Mouse (Mus musculus): ENCODE results near the gene Hectd4. TPM values are rescaled to one million over a fixed set of nuclear protein-coding genes. Genes with fewer than 3 reads are reported as not detected.

Gene Hectd4
- polyA plus RNA-seq, 1 experiment, result 100 TPM

DNA sequence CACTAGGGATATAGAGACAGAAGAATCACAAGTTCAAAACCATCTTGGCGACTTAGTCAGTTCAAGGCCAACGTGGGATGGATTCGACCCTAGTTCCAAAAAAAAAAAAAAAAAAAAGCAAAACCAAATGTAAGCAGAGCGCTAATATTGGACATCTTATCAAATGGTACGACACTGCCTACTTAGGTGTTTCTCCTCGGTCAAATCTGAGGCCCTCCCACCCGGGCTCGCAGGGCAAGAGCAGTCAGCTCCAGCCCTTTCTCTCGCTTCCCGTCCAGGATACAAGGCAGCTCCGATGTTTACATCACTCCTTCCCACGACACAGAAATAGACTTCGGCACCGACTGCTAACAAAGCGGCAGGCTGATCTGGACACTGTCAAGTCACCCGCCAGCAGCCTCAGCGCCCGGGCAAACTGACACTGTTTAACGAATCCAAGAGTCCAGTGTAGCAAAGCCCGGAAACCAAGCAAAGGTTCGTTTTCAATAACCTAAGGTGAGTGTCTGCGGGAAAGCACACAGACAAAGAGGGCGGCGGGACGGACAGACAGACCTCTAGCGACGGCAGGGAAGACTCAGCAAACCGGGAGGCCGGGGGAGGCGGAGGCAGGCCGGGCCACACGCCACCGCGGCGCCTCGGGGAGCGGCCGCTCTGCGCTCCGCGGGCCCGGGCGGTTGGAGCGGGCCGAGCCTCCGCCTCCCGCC is 164.9 kb downstream of the Hectd4 start:
- peak overlapping the region; percentile 93 for H3K27ac ChIP-seq (ENCODE audit: control insufficient read depth, insufficient read depth, low read depth, low read length, poor library complexity)
- no peaks in the 10 kb centered on the region; the same call in 1 of the 2 replicates for H3K4me1 ChIP-seq (ENCODE audit: control insufficient read depth, insufficient read depth, low read length)
- WGBS, result 1% methylated on average over 47 of the region's 47 CpGs
- peak overlapping the region; percentile 95 for H3K4me3 ChIP-seq (replicated peaks; ENCODE audit: control insufficient read depth, low read depth, low read length)
- TF ChIP-seq POLR2A (IDR thresholded peaks at IDR 0.05; ENCODE audit: borderline replicate concordance, control insufficient read depth, low read depth, low read length) (peak; percentile 7; the same call in 1 of the 2 replicates), CTCF (IDR thresholded peaks at IDR 0.05; ENCODE audit: control insufficient read depth, insufficient read depth, low read length) (no peak)

DNA sequence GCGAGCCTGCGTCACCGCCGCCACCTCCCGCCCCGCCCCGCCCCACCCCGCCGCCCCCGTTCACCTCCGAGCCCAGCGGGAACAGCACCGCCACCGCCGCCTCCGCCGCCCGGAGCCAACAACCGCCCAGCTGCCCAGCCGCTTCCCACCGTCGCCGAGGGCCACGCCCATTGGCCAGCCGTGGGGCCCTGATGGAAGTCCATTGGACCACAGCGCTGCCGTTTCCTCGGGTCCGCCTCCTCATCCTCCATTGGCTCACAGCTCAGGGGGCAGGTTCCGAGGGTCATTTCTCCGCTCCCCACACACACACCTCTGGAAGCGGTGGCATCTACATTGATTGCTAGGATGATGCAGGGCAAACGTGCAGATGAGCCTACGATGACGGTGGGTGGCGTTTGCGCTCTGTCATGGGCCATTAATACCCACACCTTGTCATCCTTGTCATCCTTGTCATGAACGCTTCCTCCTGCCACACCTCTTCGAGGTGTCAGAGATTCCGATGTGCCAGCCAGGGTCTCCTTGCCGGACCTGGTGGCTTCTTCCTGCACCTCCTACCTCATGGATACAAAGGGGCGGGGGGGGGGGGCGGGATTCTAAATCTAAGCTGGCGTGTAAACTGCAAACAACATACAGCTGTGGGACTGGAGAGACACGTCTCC is 165.6 kb downstream of the Hectd4 start, which contains the start of gene Trafd1:
Gene Trafd1, minus strand, starts transcription at position 172 of the 659 bp plus-strand sequence.
- peak within 1 kb of the TSS; percentile 95 for H3K4me3 ChIP-seq (replicated peaks; ENCODE audit: control insufficient read depth, low read depth, low read length)
- TF ChIP-seq CTCF (IDR thresholded peaks at IDR 0.05; ENCODE audit: control insufficient read depth, insufficient read depth, low read length) (peak; percentile 12; the same call in 1 of the 2 replicates), POLR2A (IDR thresholded peaks at IDR 0.05; ENCODE audit: borderline replicate concordance, control insufficient read depth, low read depth, low read length) (peak; percentile 55; the same call in 1 of the 2 replicates)
- WGBS, result under 1% methylated on average over 39 of the region's 45 CpGs
- no peaks in the 10 kb centered on the region; the same call in 1 of the 2 replicates for H3K4me1 ChIP-seq (ENCODE audit: control insufficient read depth, insufficient read depth, low read length)
- H3K27ac ChIP-seq (ENCODE audit: control insufficient read depth, insufficient read depth, low read depth, low read length, poor library complexity), result peak within 1 kb of the TSS; percentile 93

DNA sequence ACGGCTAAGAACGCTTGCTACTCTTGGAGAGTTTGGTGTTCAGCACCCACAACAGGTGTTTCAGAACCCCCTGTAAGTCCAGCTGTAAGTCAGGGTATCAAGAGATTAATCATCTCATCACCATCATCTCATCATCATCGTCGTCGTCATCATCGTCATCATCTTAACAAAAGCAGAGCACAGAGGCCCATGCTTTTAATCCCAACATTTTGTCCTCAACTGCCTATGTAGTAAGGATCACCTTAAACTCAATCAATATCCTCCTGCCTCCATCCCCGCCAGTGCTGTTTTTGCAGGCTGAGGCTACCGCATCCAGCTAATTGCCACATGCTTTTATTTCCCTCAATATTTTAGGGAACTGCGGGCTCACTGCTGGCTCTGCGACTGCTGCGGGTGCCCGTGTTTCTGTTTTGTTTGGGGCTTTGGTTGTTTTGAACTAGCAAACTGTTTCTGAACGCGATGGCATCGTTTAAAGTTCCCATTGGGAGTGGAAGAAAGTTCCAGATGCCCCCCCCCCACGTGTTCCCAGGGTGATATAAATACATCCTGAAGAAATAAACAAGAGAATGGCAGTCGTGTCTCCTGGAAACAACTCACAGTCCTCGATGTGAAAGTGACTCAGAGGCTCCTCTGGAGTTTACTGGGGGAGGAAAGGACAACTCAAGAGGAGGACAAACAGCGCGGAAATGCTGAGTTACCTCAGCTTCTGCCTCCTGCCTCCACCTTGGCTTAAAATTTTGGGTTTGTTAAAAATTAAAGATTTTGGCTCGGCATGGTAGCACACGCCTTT is 166.3 kb downstream of the Hectd4 start:
- no peak overlapping the region for H3K4me3 ChIP-seq (replicated peaks; ENCODE audit: control insufficient read depth, low read depth, low read length)
- no peak overlapping the region for H3K27ac ChIP-seq (ENCODE audit: control insufficient read depth, insufficient read depth, low read depth, low read length, poor library complexity)
- TF ChIP-seq POLR2A (IDR thresholded peaks at IDR 0.05; ENCODE audit: borderline replicate concordance, control insufficient read depth, low read depth, low read length), result no peak
- TF ChIP-seq CTCF (IDR thresholded peaks at IDR 0.05; ENCODE audit: control insufficient read depth, insufficient read depth, low read length), result no peak
- H3K4me1 ChIP-seq (ENCODE audit: control insufficient read depth, insufficient read depth, low read length), result no peaks in the 10 kb centered on the region; the same call in 1 of the 2 replicates
- WGBS, result 19% methylated on average over 22 of the region's 22 CpGs

DNA sequence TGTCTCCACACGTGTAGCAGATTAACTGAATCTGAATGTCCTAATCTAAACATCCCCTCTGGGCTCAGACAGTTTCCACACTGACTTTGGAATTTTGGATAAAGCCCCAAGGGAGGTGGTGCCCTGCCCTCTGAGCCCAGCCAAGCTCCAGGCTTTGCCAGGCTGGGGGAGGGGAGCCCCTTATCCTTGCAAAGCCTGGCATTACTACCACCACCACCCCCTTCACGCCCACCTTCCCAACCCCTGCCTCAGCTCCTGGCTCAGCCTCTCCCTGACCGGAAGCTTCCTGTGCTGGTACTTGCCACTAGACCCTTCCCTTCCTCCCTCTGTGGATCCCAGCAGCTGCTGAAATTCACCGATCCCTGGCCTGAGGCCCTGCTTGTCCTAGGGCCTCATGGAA is 167.1 kb downstream of the Hectd4 start:
- Histone ChIP-seq H3K4me3 (replicated peaks; ENCODE audit: control insufficient read depth, low read depth, low read length) (no peak overlapping the region), H3K27ac (ENCODE audit: control insufficient read depth, insufficient read depth, low read depth, low read length, poor library complexity) (no peak overlapping the region), H3K4me1 (ENCODE audit: control insufficient read depth, insufficient read depth, low read length) (no peaks in the 10 kb centered on the region; the same call in 1 of the 2 replicates)
- WGBS, result 87% methylated on average over 4 of the region's 4 CpGs
- TF ChIP-seq CTCF (IDR thresholded peaks at IDR 0.05; ENCODE audit: control insufficient read depth, insufficient read depth, low read length) (no peak), POLR2A (IDR thresholded peaks at IDR 0.05; ENCODE audit: borderline replicate concordance, control insufficient read depth, low read depth, low read length) (no peak)

DNA sequence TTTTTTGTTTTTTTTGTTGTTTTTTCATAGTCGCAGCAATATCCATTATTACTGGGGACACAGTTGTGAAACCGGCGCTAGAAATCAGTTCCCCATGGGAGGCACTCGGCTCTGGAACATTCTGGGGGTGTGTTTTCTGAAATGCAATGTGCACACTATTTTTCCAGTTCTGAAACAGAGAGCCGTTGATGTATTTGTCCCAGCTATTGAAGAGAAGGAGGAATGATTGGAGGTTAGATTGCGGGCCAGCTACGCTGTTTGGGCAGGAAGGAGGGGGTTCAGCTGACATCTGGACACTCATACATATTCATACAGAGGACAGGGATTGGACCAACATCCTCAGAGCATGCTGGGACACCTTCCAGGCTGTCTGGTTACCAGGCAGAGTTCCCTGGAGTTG is 169.1 kb downstream of the Hectd4 start:
- Histone ChIP-seq H3K4me1 (ENCODE audit: control insufficient read depth, insufficient read depth, low read length) (no peaks in the 10 kb centered on the region; the same call in 1 of the 2 replicates), H3K27ac (ENCODE audit: control insufficient read depth, insufficient read depth, low read depth, low read length, poor library complexity) (no peak overlapping the region), H3K4me3 (replicated peaks; ENCODE audit: control insufficient read depth, low read depth, low read length) (no peak overlapping the region)
- 70% methylated on average over 7 of the region's 7 CpGs for WGBS
- TF ChIP-seq CTCF (IDR thresholded peaks at IDR 0.05; ENCODE audit: control insufficient read depth, insufficient read depth, low read length) (no peak), POLR2A (IDR thresholded peaks at IDR 0.05; ENCODE audit: borderline replicate concordance, control insufficient read depth, low read depth, low read length) (no peak)

DNA sequence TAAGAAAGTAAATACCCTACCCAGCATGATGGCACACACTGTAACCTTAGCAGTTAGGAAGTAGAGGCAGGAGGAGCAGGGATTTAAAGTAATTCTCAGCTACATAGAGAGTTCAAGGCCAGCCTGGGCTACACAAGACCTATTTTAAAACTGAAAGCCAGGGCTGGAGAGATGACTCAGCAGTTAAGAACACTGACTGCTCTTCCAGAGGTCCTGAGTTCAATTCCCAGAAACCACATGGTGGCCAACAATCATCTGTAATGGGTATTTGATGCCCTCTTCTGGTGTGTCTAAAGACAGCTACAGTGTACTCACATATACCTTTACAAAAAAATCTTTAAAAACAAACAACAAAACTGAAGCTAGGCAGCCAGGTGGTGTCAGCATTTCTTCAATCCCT is 169.7 kb downstream of the Hectd4 start:
- Histone ChIP-seq H3K4me3 (replicated peaks; ENCODE audit: control insufficient read depth, low read depth, low read length) (no peak overlapping the region), H3K27ac (ENCODE audit: control insufficient read depth, insufficient read depth, low read depth, low read length, poor library complexity) (no peak overlapping the region), H3K4me1 (ENCODE audit: control insufficient read depth, insufficient read depth, low read length) (no peaks in the 10 kb centered on the region; the same call in 1 of the 2 replicates)
- TF ChIP-seq POLR2A (IDR thresholded peaks at IDR 0.05; ENCODE audit: borderline replicate concordance, control insufficient read depth, low read depth, low read length) (no peak), CTCF (IDR thresholded peaks at IDR 0.05; ENCODE audit: control insufficient read depth, insufficient read depth, low read length) (no peak)

DNA sequence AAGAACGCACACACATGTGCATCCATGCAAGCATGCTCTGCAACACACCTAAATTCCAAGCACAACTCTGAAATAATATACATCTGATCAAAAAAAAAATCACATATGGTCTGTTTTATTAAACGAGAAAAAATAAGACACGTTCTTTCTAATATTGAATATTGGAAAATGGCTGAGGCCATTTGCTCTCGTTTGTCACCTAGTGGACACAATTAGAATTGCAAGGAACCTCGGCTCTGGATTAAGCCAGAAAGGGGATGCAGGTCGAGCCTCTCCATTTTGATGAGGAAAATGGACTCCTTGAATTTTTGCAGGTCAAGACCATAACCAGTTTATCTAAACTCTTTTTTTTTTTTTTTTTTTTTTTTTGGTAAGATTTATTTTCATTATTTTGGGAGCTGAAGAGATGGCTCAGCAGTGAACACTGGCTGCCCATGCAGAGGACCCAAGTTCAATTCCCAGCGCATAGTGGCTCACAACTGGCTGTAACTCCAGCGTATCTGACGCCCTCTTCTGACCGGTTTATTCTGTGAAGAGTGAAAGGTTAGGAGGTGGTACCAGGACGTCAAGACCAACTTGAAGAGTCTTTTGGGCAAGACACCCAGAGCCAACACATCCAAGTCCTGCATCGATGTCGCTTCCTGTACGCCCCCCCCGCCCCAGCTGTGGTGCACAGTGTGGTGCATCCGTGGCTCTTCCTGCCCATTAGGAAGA is 172.8 kb downstream of the Hectd4 start:
- 48% methylated on average over 16 of the region's 16 CpGs for WGBS
- TF ChIP-seq POLR2A (IDR thresholded peaks at IDR 0.05; ENCODE audit: borderline replicate concordance, control insufficient read depth, low read depth, low read length) (no peak), CTCF (IDR thresholded peaks at IDR 0.05; ENCODE audit: control insufficient read depth, insufficient read depth, low read length) (no peak)
- H3K4me1 ChIP-seq (ENCODE audit: control insufficient read depth, insufficient read depth, low read length), result no peaks in the 10 kb centered on the region
- H3K4me3 ChIP-seq (replicated peaks; ENCODE audit: control insufficient read depth, low read depth, low read length), result no peak overlapping the region
- no peak overlapping the region for H3K27ac ChIP-seq (ENCODE audit: control insufficient read depth, insufficient read depth, low read depth, low read length, poor library complexity)
